Mouse (Mus musculus) adrenal gland, postnatal 4 days (tissue): ENCODE results near the gene Pde1b. TPM values are rescaled to one million over a fixed set of nuclear protein-coding genes. Genes with fewer than 3 reads are reported as not detected.

ENCODE experiments used
- DNase-seq, 2 experiments: peaks; one replicate each; pipeline ENCODE4 v3.0.0; 2021 to 2022; ENCODE audit warnings: low spot score in 2 of 2, mixed read lengths in 2 of 2
- total RNA-seq, 2 experiments: library from RNA; stranded (reverse); gene quantifications; 2 replicates each; pipeline ENCODE4 v1.2.3; 2021

The Pde1b gene
- total RNA-seq, 2 experiments from 2014 or later, result 5.1 to 5.6 TPM

DNA sequence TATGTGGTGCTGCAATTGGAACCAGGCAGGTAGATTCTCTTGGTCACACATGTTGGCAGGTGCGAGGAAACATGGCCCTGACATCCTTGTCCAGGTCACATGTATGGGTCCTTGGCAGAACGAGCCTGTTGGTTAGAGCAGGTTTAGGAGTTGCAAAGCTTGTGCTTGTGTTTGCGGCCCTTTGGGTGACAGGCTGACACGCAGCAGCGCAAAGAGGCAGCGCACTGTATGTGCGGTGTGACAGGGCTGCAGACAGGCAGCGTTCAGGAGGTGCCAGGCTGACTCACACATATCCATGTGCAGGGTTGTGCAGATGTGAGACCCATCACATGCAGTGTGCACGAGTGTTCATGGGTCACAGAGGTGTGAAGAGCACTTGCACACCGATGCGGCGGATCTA is 826 bp downstream of the Pde1b start:
- no peak for DNase-seq

DNA sequence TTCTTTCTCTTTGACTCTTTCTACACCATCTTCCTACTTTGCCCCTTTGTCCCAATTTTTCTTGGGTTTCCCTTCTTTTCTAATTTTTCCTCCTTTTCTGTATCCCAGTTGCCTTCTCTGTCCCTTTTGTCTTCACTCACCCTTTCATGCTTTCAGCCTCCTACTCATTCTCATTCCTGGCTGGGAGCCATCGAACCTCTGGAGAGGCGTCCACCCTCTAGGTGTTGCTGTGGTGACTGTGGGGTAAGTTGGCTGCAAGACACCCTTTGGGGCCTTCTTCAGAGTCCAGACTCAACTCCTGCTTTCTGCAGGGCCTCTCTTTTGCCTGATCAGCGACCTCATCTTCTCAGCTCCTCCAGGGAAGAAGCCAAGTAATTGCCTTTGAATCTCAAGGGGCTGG is 6.5 kb downstream of the Pde1b start:
- DNase-seq, result no peak

DNA sequence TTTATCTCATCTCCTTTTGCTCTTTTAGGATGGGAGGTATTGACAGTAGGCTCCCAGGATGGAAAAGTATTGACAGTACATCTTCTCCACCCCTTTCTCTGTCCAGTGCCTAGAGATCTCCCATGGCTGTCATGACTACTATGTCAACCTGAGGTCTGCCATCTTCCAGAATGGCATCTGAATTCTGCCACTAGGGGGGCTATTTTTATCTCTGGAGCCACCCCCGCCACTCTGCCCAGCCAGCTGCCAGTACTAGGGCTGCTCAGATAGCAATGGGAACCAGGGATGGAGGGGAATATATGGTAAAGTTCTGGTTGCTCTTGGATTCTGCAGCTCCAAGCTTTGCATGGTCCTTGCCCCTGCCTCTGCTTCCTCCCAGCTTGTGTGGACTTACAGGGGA is 8.8 kb downstream of the Pde1b start:
- DNase-seq, result no peak

DNA sequence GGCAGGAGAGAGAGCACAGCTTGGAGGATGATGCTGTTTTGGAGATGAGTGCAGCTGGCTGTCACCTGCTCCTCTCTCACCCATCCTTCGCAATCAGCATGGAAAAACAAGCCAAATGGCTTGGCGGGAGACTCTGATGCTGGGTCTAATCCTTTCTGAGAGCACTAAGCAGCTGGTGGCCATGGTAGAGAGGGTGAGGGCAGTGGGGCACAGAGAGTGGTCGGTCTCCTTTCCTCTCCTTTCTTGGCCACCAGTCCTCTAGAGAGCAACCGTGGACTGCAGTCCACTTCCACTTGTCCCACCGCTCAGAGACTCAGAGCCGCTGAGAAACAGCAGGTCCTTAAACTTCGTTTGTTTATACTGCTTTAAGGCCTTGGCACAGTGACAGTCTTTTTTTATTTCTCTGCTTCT is 10.8 kb downstream of the Pde1b start:
- DNase-seq, result no peak

DNA sequence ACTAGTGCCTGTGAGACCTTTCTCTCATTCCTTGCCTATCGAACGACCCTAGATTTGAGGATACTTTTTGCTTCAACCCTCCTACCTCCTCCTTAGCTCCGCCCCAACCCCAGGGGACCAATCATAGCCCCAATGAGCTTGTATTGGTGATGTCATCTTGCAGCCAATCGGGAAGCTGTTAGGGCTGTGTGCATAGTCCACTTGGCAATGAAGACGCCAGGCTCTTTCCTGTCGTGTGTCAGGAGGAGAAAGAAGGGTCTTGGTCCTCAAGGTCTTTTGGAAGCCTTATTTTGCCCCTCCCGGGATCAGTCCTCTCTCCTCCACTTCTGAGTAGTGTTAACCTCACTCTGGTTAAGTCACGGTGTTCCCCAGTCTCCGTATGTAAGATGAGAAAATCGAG is 11.3 kb downstream of the Pde1b start:
- peak in 1 of 2 experiments; percentile 20 for DNase-seq

DNA sequence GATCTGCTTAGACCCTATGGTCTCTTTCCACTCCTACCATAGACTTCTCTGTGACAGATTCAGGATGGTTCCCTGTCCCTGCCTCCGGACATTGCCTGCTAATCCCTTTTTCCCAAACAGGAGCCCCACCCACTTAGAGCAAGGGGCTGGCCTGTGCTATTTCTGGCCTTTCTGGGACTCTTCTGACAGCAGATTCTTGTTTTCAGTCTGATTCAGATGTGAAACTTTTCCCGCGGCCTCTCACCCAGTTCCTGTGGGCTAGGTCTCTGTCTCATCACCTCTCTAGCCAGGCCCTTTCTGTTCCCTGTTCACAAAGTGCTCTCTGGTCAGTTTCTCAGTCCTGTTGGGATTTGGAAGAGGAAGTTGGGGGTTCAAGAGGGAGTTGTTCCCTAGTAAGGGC is 12.1 kb downstream of the Pde1b start:
- no peak for DNase-seq

DNA sequence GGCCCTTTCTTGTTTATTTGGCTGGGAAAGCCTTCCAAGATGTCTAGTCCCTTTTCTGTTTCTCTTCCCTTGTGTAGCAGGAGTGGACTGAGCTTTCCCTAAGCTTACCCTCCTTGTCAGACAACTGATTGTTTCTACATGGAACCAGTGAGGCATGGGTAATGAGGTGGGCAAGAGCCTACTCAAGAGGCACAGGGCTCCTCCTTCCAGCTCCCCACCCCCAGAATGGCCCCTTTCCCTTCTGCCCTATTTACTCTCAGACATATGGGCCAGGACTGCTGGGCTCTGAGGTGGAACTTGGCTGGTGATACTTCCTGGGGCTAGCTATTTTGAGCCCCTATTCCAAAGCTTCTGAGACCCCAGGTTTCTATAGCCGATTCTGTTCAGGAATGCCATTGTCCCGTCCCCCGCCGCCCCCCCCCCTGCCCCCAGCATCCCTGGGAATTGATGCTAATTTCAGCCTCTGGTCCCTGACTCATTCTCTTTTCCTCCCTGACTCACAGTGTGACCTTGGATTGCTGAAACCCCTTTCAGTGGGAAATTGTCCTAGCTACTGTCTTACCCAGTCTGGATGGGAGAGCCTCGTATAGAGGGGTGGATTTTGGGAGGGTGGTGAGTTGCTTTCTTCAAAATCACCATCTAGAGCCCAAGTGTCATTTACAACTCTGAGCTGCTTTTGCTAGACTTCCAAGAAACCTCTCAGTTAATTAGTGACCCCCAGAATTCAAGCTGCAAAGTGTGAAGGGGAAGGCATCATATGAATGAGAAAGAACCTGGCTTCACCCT is 16.0 kb downstream of the Pde1b start:
- no peak for DNase-seq

DNA sequence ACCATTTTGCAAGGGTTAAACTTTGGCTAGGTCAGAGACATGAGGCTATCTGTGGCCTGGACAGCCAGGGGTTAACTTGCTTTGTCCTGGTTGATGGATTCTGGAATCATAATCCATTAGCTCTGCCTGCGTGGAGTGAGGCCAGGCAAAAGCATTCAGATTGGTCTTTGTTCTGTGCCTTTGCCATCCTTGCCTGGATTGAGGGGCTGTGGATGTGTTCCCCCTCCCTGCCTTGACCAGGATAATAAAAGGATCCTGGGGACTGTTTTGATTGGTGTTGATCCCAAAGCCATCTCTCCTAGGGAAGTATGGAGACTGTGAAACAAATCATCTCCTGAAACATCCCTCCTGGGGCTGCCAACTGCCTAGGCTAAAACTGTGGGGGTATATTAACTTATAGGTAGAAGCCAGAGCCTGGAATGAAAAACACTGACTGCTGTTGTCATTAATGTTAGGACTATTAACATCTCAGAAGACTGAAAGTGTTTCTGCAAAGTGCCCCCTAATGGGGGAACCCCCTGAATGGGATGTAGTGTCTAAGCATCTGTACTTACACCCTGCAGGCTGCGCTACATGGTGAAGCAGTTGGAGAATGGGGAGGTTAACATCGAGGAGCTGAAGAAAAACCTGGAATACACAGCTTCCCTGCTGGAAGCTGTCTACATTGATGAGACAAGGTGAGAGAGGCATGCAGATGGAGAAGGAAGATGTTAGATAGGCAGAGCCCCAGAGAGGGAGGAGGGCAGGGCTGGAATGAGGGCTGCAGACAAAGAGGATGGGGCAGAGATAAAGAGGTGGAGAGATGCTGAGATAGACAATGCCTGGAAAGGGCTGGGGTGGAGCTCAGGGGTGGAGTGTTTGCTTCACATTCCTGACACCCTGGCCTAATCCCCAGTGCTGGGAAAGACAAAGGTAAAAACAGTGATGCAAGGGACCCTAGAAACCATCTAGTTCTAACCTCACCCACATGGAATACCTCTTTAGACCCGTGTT is 16.8 kb downstream of the Pde1b start:
- DNase-seq, result no peak

DNA sequence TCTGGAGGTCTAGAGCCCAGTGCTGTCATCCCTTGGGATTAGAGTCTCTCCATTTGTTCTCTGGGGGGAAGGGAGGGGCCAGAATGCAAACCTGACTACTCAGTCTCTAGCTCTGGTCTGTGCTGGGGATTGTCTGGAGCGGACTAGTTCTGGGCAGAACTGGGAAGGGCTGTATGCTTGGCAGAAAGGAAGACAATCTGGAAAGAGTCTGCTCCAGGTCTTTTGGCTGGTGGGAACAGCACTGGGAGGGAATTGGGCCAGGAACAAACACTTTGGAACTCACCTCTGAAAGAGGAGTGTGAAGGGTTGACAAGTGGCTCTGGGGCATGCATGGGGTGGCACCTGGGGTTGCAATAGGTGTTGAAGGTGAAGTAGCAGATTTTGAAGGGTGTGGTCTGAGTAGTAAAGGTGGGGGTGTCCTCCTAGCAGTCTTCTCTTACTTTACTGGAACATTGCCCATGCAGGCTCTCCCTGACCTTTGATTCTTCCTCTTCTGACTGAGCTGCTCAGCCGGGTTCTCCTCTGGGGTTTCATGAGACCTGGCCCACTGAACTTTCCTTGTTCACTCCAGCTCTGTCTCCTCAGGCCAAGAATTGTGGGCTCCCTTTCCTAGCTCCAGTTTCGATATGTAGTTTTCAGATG is 19.7 kb downstream of the Pde1b start:
- no peak for DNase-seq

DNA sequence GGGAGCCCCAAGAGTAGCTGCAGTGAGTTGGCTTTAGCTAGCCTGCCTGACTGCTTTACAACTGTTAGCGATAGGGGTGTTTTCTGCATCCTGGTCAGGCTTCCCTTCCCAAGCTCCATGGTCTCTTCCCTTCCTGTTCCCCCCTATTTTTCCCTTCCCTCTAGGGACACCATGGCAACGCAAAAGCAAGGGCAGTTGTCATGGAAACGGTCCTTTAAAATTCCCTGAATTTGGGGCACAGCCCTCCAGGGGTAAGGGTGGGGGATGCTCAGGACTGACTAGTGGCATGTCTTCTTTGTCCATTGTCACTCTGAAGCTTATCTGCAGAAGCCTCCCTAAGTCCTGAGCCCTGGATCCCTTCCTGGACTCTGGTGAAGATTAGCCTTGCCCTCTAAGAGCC is 20.3 kb downstream of the Pde1b start:
- no peak for DNase-seq

DNA sequence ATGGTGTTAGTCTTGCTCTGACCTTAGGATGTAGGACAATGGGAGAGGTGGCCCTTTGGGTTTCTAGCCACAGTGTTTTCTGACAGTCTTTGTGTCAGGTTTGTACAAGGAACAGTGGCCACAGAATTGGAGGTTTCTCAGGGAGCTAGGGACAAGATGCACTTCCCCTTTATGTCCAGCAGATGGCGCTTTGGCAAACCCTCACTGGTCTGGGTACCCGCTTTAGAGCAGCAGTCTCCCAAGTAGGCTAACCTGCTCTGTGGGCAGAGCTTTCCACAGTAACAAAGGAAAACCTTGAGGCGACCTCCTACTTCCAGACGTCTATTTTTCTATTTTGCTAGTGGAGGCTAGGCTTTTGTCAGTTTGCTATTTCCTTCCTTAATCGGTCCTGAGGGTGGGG is 27.5 kb downstream of the Pde1b start:
- peak in 1 of 2 experiments; percentile 21 for DNase-seq

DNA sequence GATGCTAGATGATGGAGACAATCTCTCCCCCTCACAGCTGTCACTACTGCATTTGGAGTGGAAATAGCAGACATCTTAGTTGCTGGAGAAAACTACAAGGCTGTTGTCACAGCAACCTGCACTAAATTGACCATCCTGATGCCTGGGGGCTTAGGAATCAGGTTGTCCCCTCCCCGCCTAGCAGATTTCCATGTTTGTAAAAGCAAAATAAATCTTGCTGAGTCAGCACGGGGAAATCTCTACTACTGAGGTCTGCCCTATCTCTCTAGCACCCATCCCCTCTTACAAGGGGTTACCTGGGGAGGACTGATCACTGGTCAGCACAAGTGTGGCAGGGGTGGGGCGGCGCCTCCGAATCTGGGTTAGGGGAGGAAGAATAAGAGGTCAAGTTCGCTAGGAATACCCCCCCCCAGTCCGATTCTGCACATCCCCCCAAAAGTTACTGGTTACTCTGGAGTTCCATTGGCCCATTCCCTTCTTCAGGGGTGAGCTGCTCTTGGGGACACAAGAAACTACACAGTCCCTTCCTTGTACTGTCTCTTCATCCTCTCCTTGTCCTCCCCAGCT is 31.3 kb downstream of the Pde1b start:
- DNase-seq, result no peak

DNA sequence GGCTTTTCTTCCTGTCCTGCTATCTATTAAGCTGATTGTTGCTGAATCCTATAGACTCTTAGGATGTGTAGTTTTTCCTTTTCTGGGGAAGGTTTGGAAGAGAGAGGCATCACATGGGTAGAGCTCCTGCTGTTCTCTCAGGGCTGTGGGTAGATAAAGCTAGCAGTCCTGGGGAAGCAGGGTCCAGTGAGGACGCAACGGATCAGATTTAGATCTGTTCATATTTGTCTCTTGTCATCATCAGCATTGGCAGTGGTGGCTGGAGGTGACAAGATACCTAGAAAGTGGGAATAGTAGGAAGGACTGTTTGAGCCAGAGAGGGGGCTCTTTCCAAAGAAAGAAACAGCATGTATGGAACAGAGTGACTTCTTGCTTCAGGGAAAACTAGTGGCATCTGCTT is 32.2 kb downstream of the Pde1b start:
- no peak for DNase-seq

DNA sequence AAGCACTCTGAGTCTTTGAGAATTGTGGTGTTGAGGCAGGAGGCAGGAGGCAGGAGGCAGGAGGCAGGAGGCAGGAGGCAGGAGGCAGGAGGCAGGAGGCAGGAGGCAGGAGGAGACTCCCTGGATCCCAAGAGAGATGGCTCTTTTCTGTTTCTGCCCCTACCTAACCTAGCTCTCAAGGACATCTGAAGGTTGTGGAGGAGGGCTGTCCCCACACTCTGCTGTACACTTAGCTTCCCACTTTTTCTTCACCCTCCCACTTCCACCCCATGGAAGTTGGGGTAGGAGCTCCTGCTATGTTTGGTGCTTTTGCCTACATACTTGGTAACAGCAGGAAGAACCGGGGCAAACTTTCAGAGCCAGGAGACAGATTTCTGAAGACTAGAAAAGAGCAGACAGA is 33.0 kb downstream of the Pde1b start:
- no peak for DNase-seq

DNA sequence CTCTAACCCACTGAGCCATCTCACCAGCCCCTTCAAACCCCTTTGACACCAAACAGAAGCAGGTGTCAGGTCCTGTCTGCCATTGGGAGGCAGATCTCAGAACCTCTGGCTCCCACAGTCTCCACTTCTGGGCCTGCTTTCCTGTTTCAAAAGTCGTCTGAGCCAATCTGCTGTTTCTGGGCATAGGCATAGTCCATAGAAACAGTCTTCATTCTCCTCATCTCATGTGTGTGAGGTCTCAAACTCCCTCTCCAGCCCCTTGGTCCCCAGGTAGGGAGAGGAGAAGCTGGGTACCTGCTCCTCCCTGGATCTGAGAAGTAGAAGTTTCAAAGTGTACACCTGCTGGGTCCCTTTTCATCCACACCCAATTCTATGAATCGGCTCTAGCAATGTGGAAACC is 33.6 kb downstream of the Pde1b start:
- no peak for DNase-seq

DNA sequence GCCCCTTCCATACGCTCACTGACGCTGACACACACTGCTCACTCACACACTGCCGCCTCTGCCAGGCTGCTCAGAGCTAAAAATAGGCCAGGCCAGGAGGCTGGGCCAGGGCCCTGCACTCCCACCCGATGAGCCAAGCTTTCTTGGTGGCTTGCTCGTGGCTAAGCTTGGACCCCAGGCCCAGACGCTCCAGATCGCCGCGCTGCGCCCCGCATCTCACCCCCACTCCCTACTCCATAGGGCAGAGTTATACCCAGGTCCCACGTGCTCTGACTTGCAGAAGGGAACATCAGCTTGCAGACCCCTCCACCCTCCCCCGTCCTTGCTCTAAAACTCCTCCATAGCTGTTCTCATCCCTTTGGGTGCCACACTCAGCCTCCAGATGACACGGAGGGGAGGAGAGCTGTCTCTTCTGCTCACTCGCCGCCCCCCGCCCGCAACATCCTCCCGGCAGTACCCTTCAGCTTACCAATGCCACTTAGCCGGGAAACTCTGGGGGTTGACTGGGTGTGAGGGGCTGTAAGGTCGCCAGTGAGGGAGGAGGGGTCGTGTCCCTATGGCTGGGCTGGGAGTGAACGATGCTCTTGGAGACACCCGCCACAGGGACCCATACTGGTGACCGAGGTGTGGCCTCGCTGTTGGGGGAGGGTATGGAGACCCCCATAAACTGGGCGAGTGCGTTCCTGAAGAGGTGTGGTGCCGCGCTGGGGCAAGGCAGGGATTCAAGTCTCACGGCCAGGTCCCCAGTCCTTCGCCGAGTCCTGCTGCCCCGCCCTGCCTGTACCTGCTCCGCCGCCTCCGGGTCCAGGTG is 34.4 kb downstream of the Pde1b start:
- no peak for DNase-seq

DNA sequence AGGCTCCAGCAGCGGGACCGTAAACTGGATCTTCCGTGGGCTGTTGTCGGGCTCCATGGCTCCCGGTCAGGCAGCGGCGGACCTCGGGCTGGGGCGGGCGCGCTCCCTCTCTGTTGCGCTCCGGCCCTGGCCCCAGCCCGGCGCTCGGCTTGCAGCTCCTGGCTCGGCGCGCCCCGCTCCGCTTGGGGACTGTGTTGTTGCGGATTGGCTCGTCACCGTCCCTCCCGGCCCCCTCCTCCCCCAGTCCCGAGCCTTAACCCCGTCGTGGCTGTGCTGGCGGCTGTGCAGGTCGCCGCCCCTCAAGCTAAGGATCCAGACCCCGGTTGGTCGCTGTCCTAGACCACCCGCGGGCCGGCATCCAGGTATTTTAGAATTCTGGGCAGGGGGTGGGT is 35.0 kb downstream of the Pde1b start, which contains the start of gene Ppp1r1a:
Gene Ppp1r1a (minus strand): TSS at position 182 of the 392 bp plus-strand sequence.
- DNase-seq, result no peak

DNA sequence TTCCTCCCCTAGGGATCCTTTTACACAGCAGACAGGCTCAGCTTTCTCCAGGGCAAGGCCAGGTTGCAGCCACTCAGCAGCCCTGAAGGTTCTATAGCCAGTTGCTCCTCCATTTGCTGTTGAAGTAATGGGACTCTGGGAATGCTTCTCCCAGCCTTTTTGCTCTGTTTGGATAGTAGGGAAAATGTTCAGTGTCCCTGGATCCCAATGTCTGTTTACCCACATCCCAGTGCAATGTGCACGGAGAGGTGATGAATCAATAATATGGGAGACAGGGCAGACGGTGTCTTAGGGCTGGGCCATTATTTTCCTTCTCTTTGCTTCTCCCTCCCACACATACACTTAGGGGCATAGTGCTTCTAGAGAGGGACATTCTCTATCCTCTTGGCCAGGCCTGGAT is 36.4 kb downstream of the Pde1b start:
- DNase-seq, result no peak

DNA sequence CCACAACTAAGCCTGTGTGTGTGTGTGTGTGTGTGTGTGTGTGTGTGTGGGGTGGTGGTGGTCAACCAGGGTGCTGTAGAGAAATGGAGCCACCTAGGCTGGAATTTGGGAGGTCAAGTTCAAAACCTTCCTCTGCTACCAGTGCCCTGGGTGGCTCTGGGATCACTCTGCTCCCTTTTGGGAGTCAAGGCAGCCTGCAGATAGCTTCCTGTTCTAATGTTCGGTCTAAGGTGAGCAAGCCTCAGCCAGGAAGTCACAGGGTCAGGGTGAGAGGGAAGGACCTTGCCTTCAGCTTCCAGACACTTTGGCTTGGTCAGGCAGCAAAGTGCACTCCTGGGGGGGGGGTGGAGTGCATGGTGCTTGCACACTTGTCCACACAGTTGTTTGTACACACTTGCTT is 37.8 kb downstream of the Pde1b start:
- DNase-seq, result no peak

DNA sequence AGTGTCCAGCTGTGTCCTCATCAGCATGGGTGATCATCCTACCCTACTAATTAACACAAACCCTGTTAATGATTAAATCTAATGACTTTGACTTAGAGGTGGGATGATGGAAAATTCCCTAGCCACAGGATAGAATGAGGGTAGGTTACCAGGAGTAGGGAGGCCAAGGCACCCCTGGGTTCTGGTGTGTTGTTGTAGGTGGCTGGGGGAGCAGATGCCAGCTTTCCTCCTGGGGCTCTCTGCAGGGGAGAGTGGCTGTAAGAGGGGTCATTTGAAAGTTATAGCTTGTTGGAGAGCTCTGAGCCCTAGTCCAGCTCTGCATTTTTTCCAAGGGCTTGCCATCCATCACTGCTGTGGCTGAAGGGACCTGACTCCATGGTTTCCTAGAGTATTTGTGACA is 39.7 kb downstream of the Pde1b start:
- DNase-seq, result no peak

DNA sequence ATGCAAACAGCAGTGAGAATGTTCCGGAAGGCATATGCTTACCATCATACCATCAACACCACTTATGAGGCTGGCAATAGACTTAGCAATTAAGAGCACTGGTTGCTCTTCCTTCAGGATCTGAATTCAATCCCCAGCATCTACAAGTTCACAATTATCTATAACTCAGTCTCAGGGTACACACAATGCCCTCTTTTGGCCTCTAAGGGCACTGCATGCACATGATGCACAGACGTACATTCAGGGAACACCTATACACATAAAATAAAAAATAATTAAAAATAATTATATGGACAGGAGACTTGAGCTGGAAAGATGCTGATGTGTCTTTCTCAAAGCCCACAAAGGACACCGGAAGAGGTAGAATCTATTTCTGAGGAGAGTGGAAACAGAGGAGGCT is 45.1 kb downstream of the Pde1b start:
- no peak for DNase-seq
